Mouse (Mus musculus): ENCODE measurements around the gene Mfsd10. TPM values are rescaled to one million over a fixed set of nuclear protein-coding genes. Genes with fewer than 3 reads are reported as not detected.

Mfsd10 gene
- total and polyA plus RNA-seq, 3 experiments: 136 to 296 TPM; not detected in 1

- H3K27ac ChIP-seq (ENCODE audit: control insufficient read depth, low read depth, low read length): no peak overlapping the region
- no peaks in the 10 kb centered on the region for H3K9me3 ChIP-seq (replicated peaks; ENCODE audit: insufficient read depth, low read length)
- peaks cover 0 to 18% of the 10 kb centered on the region in 2 experiments; a peak in 2 of 4 replicates for H3K4me1 ChIP-seq (ENCODE audit: control insufficient read depth in 1 of 2, insufficient read depth in 2 of 2, low read length in 2 of 2)
- H3K27me3 ChIP-seq (ENCODE audit: control insufficient read depth in 1 of 2, insufficient read depth in 2 of 2, low read length in 2 of 2): no peaks in the 10 kb centered on the region
- H3K9ac ChIP-seq (ENCODE audit: control insufficient read depth, low read depth, low read length, poor library complexity, severe bottlenecking): no peak overlapping the region
- DNase-seq (ENCODE audit: low read depth, low spot score): no peak
- peaks cover 13% of the 10 kb centered on the region for H3K79me2 ChIP-seq (ENCODE audit: control insufficient read depth, insufficient read depth, low read length, poor library complexity)
- TF ChIP-seq RAD21 (IDR thresholded peaks at IDR 0.05; ENCODE audit: low read depth, low read length): no peak
- TF ChIP-seq NELFE (IDR thresholded peaks at IDR 0.05; ENCODE audit: low read depth, low read length): no peak
- TF ChIP-seq CHD1 (IDR thresholded peaks at IDR 0.05; ENCODE audit: low read depth, low read length): no peak
- TF ChIP-seq POLR2AphosphoS5 (IDR thresholded peaks at IDR 0.05; ENCODE audit: borderline replicate concordance, low read depth, low read length): no peak
- no peak for TF ChIP-seq SMC3 (IDR thresholded peaks at IDR 0.05; ENCODE audit: low read depth, low read length)
- TF ChIP-seq MEF2A (IDR thresholded peaks at IDR 0.05; ENCODE audit: extremely low read depth, insufficient replicate concordance, low read depth, low read length, poor library complexity, severe bottlenecking): no peak
- TF ChIP-seq GABPA (IDR thresholded peaks at IDR 0.05; ENCODE audit: low read depth, low read length): no peak
- no peak for TF ChIP-seq BHLHE40 (IDR thresholded peaks at IDR 0.05; ENCODE audit: borderline replicate concordance, low read depth, low read length)
- TF ChIP-seq MXI1 (IDR thresholded peaks at IDR 0.05; ENCODE audit: low read depth, low read length): no peak
- no peak for TF ChIP-seq ZNF384 (IDR thresholded peaks at IDR 0.05; ENCODE audit: low read depth, low read length)
- TF ChIP-seq ETS1 (IDR thresholded peaks at IDR 0.05; ENCODE audit: low read depth, low read length): no peak
- TF ChIP-seq USF1 (IDR thresholded peaks at IDR 0.05; ENCODE audit: low read depth, low read length): no peak
- TF ChIP-seq NRF1 (IDR thresholded peaks at IDR 0.05; ENCODE audit: insufficient read depth, low read depth, low read length, poor library complexity, severe bottlenecking): no peak
- TF ChIP-seq UBTF (IDR thresholded peaks at IDR 0.05; ENCODE audit: borderline replicate concordance, insufficient read depth, low read depth, low read length): no peak
- TF ChIP-seq POLR2A (IDR thresholded peaks at IDR 0.05; ENCODE audit: control insufficient read depth in 1 of 2, insufficient read depth in 1 of 2, low read depth in 1 of 2, low read length in 2 of 2, poor library complexity in 1 of 2): no peak
- no peak for TF ChIP-seq HCFC1 (IDR thresholded peaks at IDR 0.05; ENCODE audit: low read depth, low read length)
- no peak for TF ChIP-seq TBP (IDR thresholded peaks at IDR 0.05; ENCODE audit: low read depth, low read length)
- H3K4me3 ChIP-seq (ENCODE audit: control insufficient read depth in 1 of 2, insufficient read depth in 1 of 2, low read depth in 2 of 2, low read length in 2 of 2): no peak overlapping the region
- peaks cover 0 to 9% of the 10 kb centered on the region in 2 experiments; a peak in 3 of 4 replicates for H3K36me3 ChIP-seq (ENCODE audit: control insufficient read depth in 1 of 2, insufficient read depth in 2 of 2, low read length in 2 of 2)
Measured at GRCm38 (mm10) chr5:34633641-34634040, 3.4 kb downstream of the Mfsd10 start.

- H3K9ac ChIP-seq (ENCODE audit: control insufficient read depth, low read depth, low read length, poor library complexity, severe bottlenecking): no peak overlapping the region
Measured at GRCm38 (mm10) chr5:34632996-34633395, 4.0 kb downstream of the Mfsd10 start.

More at GRCm38 (mm10) chr5:34632996-34633395, 4.0 kb downstream of the Mfsd10 start:
- Histone ChIP-seq H3K4me1 (ENCODE audit: control insufficient read depth in 1 of 2, insufficient read depth in 2 of 2, low read length in 2 of 2) (peaks cover 0 to 18% of the 10 kb centered on the region in 2 experiments; a peak in 2 of 4 replicates), H3K4me3 (ENCODE audit: control insufficient read depth in 1 of 2, insufficient read depth in 1 of 2, low read depth in 2 of 2, low read length in 2 of 2) (no peak overlapping the region), H3K27ac (ENCODE audit: control insufficient read depth, low read depth, low read length) (no peak overlapping the region), H3K36me3 (ENCODE audit: control insufficient read depth in 1 of 2, insufficient read depth in 2 of 2, low read length in 2 of 2) (peaks cover 0 to 8% of the 10 kb centered on the region in 2 experiments; a peak in 2 of 4 replicates), H3K79me2 (ENCODE audit: control insufficient read depth, insufficient read depth, low read length, poor library complexity) (peaks cover 13% of the 10 kb centered on the region), H3K27me3 (ENCODE audit: control insufficient read depth in 1 of 2, insufficient read depth in 2 of 2, low read length in 2 of 2) (no peaks in the 10 kb centered on the region), H3K9me3 (replicated peaks; ENCODE audit: insufficient read depth, low read length) (no peaks in the 10 kb centered on the region)
- DNase-seq (ENCODE audit: low read depth, low spot score): peak; percentile 65
- TF ChIP-seq ELF1 (IDR thresholded peaks at IDR 0.05; ENCODE audit: low read depth, low read length) (no peak), POLR2AphosphoS2 (IDR thresholded peaks at IDR 0.05; ENCODE audit: low read length) (no peak), JUND (IDR thresholded peaks at IDR 0.05; ENCODE audit: low read depth, low read length) (no peak), MEF2A (IDR thresholded peaks at IDR 0.05; ENCODE audit: extremely low read depth, insufficient replicate concordance, low read depth, low read length, poor library complexity, severe bottlenecking) (no peak), SMC3 (IDR thresholded peaks at IDR 0.05; ENCODE audit: low read depth, low read length) (0 out of 2 replicates have a peak, but pooled peaks have one; percentile 7)
